Mouse (Mus musculus) layer of hippocampus, postnatal 36 days (tissue): ENCODE results near the gene Nfia. TPM values are rescaled to one million over a fixed set of nuclear protein-coding genes. Genes with fewer than 3 reads are reported as not detected.

Experiments used
- DNase-seq, 2 experiments: peaks; one replicate each; pipeline ENCODE4 v3.0.0; 2022
- total RNA-seq, 2 experiments: library from RNA; stranded (reverse); gene quantifications; 2 replicates each; pipeline ENCODE4 v1.2.3; 2021

The Nfia gene
- total RNA-seq, 2 experiments from 2014 or later: 103 to 121 TPM

DNA sequence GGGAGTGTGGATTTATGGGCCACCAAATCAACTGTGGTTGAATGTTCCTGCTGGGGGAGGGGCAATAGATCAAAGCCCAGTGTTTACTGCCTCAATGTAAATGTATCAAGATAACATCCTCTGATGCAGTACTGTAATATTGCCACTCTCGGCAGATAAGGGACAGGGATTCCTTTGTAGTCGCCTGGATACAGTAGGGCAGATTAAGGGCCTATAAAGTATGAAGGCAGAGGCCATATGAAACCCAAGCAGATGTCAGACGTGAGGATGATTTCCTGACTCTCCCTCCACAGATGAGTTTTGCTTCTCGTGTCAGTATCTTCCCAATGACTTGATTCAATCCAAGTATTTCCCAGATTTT, 334.5 kb downstream of the Nfia start:
- no peak for DNase-seq

DNA sequence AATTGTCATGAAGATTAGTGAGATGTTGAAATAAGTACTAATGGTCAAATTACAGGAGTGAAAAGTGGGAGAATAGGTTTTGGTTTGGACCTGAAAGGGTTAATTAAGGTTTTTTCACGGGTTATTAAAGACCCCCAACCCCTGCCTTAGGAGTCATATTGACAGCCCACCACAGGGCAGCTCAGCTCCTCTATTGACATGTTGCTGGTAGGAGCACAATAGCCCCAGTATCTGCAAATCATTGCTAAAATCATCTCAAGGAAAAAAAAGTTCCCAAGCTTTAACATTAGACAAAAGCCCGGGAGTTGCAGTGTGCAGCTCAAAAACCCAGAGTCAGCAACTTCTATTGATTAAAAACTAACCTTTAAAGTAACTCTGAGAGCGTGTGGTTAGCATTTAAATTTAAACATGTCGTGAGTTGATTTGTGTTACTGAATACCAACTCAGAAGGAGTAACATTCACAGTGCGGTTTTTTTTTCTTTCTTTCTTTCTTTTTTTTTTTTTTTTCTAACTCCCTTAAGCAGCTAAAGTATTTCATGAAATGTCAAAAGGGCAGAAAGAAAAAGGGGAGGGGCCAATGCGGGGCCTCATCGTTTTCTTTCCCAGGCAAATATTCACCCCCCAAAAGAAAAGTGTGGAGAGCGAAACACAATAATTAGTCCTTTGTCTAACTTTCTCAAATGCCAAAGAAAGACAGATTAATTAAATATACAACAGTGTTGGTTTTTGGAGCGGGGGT, 335.6 kb downstream of the Nfia start:
- no peak for DNase-seq

DNA sequence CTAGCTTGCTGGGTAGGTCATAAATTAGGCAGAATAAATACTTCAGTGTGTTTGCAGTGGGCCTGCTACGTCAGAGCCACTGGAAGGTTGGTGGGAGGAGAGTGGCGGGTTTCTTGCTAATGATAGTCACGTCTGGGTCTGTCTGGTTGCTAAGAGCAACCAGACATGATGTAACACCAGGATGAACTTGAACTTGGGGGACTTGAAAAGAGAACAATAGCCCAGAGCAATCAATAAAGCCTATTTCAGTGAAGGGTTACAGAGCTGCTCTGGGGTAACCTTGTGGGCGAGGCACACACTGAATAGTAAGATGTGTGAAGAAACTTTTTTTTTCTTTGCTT, 336.1 kb downstream of the Nfia start:
- DNase-seq: no peak

DNA sequence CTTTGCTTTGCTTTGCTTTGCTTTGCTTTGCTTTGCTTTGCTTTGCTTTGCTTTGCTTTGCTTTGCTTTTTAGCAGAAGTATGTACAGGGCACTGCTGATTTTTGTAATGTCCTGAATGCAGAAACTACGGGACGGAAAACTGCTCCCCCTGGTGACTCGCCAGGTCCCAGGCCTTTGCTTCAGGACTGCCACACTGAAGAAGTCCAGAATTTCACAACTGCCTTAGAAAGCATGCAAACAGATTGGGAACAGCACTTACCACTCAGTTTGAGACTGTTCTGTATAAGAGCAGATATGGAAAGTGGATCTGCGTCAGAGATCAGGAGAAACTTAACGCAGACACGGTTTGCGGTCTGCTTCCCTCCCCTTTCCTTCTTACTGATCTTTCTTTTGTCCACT, 336.5 kb downstream of the Nfia start:
- DNase-seq: peak in 1 of 2 experiments; percentile 29

GRCm38 (mm10) chr4:98109911-98110310, 337.4 kb downstream of the Nfia start:
- DNase-seq: no peak

- no peak for DNase-seq
Observed at GRCm38 (mm10) chr4:98113289-98114024, 340.9 kb downstream of the Nfia start.

DNA sequence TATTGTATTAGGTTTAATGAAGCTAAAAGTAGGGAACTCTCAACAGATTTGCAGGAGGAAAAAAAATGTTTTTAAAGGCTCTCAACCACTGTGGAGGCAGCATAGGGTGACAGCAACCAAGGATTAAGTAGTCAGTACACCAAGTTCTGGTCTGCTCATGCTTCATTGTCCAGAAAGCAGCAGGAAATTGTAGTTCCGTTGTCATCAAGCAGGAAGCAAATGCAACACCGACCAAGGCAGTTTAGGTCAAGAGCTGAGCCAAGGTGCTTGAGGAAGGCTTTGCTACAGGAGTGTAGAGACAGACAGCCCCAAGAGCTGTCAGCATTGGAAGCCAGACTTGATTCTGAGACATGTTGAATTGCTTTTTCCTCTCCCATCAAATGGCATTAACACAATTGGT, 342.4 kb downstream of the Nfia start:
- DNase-seq: no peak

GRCm38 (mm10) chr4:98115401-98115800, 342.9 kb downstream of the Nfia start:
- no peak for DNase-seq

DNA sequence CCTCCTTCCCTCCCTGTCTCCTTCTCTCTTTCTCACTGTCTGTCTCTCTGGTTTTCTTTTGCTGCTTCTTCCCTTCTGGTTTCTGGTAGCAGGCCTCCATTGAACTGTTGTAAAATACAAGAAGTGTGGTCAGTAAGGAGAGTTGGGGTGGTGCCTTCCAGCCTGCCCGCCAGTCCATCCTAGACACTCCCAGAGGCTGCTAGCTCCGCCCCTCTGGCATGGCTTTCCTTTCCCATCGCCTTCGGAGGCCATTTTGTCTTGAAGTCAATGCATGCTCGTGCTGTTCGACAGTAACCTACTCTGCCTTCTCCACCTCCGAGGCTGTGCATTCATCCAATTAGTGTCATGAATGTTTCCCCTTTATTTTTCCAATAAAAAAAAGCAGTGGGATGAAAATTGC, 343.5 kb downstream of the Nfia start:
- DNase-seq: no peak

- no peak for DNase-seq
Observed at GRCm38 (mm10) chr4:98118126-98118525, 345.6 kb downstream of the Nfia start.

GRCm38 (mm10) chr4:98118761-98119675, 346.5 kb downstream of the Nfia start:
- DNase-seq: no peak

GRCm38 (mm10) chr4:98119949-98120531, 347.5 kb downstream of the Nfia start:
- no peak for DNase-seq

GRCm38 (mm10) chr4:98120706-98121340, 348.3 kb downstream of the Nfia start:
- no peak for DNase-seq

GRCm38 (mm10) chr4:98126003-98126677, 353.6 kb downstream of the Nfia start:
- no peak for DNase-seq

DNA sequence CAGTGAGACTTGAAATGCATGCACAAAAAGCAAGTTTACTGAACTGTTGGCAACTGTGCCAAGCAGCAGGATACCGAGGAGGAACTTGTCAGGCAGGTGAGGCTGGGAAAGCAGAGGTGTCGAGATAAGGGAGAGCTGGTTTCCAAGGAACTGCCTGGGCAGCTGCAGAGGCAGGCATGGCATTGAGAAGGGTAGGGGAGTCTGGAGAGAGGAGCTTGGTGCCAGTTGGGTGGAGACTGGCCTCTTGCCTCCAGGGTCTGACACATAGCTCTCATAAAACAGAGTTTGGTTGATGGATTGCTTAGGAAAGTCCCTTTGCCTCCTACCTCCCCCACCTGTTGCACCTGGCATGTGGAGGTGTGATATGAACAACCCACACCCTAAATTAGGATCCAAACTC, 358.3 kb downstream of the Nfia start:
- DNase-seq: no peak

DNA sequence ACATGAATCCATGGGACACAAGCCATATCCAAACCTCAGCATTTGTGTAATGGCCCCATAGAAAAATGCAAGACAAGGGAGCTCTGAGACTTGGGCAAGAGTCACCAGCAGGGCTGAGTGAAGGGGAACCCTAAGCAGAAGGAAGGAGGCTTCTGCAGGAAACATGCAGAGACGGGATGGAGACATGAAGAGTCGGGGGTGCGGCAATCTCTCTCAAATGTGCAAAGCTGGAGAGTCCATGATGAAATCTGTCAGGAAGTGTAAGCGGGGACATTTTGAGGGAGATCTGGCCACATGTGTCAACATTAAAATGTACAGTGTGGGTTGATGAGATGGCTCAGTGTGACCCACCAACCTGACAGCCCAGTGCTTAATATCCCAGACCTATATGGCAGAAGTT, 361.5 kb downstream of the Nfia start:
- DNase-seq: no peak

DNA sequence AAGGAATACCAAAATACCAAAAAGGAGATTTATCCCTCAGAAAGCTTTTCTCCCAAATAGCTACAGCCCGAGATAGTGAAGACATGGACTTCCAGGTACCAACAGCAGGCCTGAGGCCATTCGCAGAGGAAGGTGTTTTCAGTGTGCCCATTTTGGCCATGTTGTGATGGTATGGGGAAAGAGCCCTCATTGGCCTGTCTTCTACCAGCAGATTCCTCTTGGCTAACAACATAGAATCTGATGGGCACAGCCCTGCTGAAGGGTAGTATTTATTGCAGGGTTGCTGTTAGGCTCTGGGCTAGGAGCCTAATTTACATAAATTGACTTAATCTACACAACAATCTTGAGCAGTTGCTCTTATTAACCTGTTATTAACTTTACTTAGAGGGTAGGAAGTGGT, 363.5 kb downstream of the Nfia start:
- DNase-seq: no peak

GRCm38 (mm10) chr4:98142879-98143436, 370.4 kb downstream of the Nfia start:
- DNase-seq: no peak

GRCm38 (mm10) chr4:98150576-98150975, 378.0 kb downstream of the Nfia start:
- DNase-seq: no peak

DNA sequence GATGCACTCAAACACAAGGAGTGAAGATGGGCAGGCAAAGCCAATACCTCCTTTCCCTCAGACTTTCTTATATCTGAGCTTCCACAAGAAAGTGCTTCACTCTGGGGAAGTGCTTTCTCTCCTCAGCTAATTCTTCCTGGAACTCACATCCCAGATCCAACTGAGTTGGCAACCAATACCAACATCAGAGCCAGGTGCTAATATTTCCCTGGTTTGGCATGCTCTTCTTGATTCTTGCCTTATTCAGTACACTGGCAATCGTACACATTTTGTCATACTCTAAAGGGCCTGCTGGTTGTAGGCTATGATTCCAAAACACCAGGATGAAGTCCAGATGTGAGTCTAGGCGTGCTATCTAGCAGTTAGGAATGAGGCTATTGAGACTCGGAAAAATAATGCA, 385.4 kb downstream of the Nfia start:
- no peak for DNase-seq

- DNase-seq: no peak
Observed at GRCm38 (mm10) chr4:98166379-98166778, 393.8 kb downstream of the Nfia start.
